Mouse (Mus musculus): ENCODE data around the gene Ypel2. TPM values are rescaled to one million over a fixed set of nuclear protein-coding genes. Genes with fewer than 3 reads are reported as not detected.
"Not testable (repeated sequence)": the region's sequence is repeated elsewhere in the genome, so short reads cannot be mapped to it uniquely, and the experiment has no call there.

Gene Ypel2
- polyA plus RNA-seq, 1 experiment = 1.5 TPM

DNA sequence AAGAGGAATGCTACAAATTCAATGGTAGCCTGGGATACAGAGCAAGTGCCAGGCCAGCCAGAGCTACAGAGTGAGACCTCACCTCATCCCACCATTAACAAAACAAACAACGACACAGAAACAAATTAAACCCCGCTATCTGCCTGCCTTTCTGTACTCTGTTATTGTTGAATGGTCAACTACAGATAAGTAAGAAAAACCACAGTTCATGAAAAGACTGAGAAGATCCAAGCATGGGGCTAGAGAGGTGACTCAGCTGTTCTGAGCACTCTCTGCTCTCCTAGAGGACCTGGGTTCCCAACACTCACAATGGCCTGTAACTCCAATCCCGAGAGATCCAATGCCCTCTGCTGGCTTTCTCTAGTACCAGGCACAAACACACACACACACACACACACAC lies 34.7 kb upstream of the Ypel2 start:
- Histone ChIP-seq H3K79me2 (ENCODE audit: control insufficient read depth, insufficient read depth) (no peaks in the 10 kb centered on the region), H3ac (ENCODE audit: control insufficient read depth, insufficient read length) (no peak overlapping the region), H3K27me3 (ENCODE audit: control insufficient read depth, insufficient read depth, insufficient read length) (no peaks in the 10 kb centered on the region), H3K36me3 (ENCODE audit: control insufficient read depth, insufficient read depth) (peaks cover 3% of the 10 kb centered on the region), H3K4me3 (no peak overlapping the region), H3K4me2 (ENCODE audit: low read depth) (no peak overlapping the region)
- TF ChIP-seq USF1 (IDR thresholded peaks at IDR 0.05; ENCODE audit: low read depth) = no peak
- no peak for TF ChIP-seq TCF3 (IDR thresholded peaks at IDR 0.05; ENCODE audit: insufficient read length, low read depth)
- TF ChIP-seq SRF (IDR thresholded peaks at IDR 0.05; ENCODE audit: control insufficient read depth, insufficient read length, low read depth) = no peak
- no peak for TF ChIP-seq POLR2A (IDR thresholded peaks at IDR 0.05; ENCODE audit: insufficient read length, low read depth)
- no peak for TF ChIP-seq CEBPB (IDR thresholded peaks at IDR 0.05; ENCODE audit: insufficient read depth, poor library complexity, severe bottlenecking)
- no peak for TF ChIP-seq MYOD1 (IDR thresholded peaks at IDR 0.05; ENCODE audit: control insufficient read depth in 1 of 3, insufficient read length in 2 of 3, low read depth in 2 of 3)
- TF ChIP-seq MAX (IDR thresholded peaks at IDR 0.05; ENCODE audit: low read depth) = no peak
- TF ChIP-seq E2F4 (IDR thresholded peaks at IDR 0.05; ENCODE audit: insufficient read depth) = no peak
- no peak for TF ChIP-seq POLR2AphosphoS2 (IDR thresholded peaks at IDR 0.05; ENCODE audit: insufficient read length, low read depth)
- no peak for TF ChIP-seq TCF12 (IDR thresholded peaks at IDR 0.05; ENCODE audit: insufficient read depth, poor library complexity, severe bottlenecking)
- no peak for TF ChIP-seq MYOG (IDR thresholded peaks at IDR 0.05; ENCODE audit: control insufficient read depth in 1 of 3, insufficient read depth in 1 of 3, insufficient read length in 2 of 3, low read depth in 2 of 3)
- TF ChIP-seq REST (IDR thresholded peaks at IDR 0.05; ENCODE audit: insufficient read depth, insufficient read length) = no peak

DNA sequence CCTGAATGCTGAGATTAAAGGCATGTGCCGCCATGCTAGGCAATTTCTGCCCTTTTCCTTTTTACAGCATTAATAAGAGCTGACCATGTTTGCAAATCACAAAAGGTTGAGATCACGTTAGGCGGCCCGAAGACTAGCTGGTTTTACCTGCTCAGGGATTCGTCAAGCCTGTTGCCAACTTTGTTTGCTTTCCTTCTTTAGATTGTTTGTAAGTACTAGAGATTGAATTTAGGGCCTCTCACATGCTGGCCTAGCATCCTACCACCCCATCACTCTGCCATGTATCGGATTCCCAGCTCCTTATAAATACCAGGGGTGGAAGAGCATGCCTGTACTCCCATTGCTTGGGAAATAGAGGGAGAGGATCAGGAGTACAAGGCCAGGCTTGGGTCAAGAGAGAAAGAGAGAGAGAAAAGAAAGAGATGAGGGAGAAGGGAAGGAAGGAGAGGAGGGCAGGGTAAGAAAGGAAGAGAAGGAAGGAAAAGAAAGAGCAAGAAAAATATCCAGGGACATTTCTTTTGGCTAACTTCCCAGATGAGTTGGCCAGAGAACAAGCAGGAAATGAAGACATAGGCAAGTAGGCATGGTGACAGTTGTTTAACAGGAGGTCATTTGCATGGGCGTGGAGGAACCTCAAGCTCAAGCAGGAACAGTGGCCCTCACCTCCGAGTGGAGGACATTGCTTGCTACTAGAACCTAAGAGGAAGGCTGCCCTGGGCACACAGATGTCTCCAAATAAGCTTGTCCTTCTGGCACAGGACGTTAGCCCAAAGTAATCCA lies 32.8 kb upstream of the Ypel2 start:
- TF ChIP-seq SRF (IDR thresholded peaks at IDR 0.05; ENCODE audit: control insufficient read depth, insufficient read length, low read depth) (no peak), MYOD1 (IDR thresholded peaks at IDR 0.05; ENCODE audit: control insufficient read depth in 1 of 3, insufficient read length in 2 of 3, low read depth in 2 of 3) (no peak), USF1 (IDR thresholded peaks at IDR 0.05; ENCODE audit: low read depth) (no peak), MAX (IDR thresholded peaks at IDR 0.05; ENCODE audit: low read depth) (no peak), REST (IDR thresholded peaks at IDR 0.05; ENCODE audit: insufficient read depth, insufficient read length) (no peak), TCF12 (IDR thresholded peaks at IDR 0.05; ENCODE audit: insufficient read depth, poor library complexity, severe bottlenecking) (no peak), E2F4 (IDR thresholded peaks at IDR 0.05; ENCODE audit: insufficient read depth) (no peak), POLR2AphosphoS2 (IDR thresholded peaks at IDR 0.05; ENCODE audit: insufficient read length, low read depth) (no peak), MYOG (IDR thresholded peaks at IDR 0.05; ENCODE audit: control insufficient read depth in 1 of 3, insufficient read depth in 1 of 3, insufficient read length in 2 of 3, low read depth in 2 of 3) (no peak), TCF3 (IDR thresholded peaks at IDR 0.05; ENCODE audit: insufficient read length, low read depth) (no peak), POLR2A (IDR thresholded peaks at IDR 0.05; ENCODE audit: insufficient read length, low read depth) (no peak), CEBPB (IDR thresholded peaks at IDR 0.05; ENCODE audit: insufficient read depth, poor library complexity, severe bottlenecking) (no peak)
- Histone ChIP-seq H3K79me2 (ENCODE audit: control insufficient read depth, insufficient read depth) (no peaks in the 10 kb centered on the region), H3ac (ENCODE audit: control insufficient read depth, insufficient read length) (no peak overlapping the region), H3K4me2 (ENCODE audit: low read depth) (peak overlapping the region; percentile 7), H3K27me3 (ENCODE audit: control insufficient read depth, insufficient read depth, insufficient read length) (no peaks in the 10 kb centered on the region), H3K4me3 (no peak overlapping the region), H3K36me3 (ENCODE audit: control insufficient read depth, insufficient read depth) (no peaks in the 10 kb centered on the region)

DNA sequence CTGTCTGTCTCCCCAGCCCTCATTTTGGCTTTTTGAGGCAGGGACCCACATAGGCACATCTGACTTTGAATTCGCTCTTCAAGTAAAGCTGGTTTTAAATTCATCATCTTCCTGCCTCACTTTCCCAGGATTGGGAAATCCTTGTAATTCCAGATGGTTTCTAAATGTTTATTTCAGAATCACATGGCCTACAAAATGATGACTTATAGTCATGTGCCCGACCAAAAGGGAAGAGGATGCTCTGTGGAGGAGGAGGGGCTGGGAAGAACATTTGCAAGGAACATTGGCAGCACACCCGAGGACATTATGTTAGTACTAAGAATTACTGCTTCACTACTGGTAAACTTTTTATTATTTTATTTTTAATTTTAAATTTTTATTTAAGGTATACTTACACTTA lies 31.8 kb upstream of the Ypel2 start:
- TF ChIP-seq MAX (IDR thresholded peaks at IDR 0.05; ENCODE audit: low read depth) (no peak), USF1 (IDR thresholded peaks at IDR 0.05; ENCODE audit: low read depth) (peak; percentile 76)
- no peaks in the 10 kb centered on the region for H3K79me2 ChIP-seq (ENCODE audit: control insufficient read depth, insufficient read depth)

DNA sequence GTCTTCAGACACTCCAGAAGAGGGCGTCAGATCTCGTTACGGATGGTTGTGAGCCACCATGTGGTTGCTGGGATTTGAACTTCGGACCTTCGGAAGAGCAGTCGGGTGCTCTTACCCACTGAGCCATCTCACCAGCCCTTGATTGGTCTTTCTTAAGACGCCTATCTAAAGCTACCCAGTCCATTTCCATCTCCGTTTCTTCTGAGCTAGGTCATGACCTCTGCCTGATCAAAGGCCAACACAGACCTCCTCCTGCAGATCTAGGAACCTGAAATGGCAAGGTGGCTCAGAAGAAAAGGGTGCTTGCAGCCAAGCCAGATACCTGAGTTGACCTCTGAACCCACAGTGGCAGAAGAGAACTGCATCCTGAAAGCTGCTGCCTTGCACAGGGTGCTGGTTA lies 29.7 kb upstream of the Ypel2 start:
- not testable (repeated sequence) for H3K4me2 ChIP-seq (ENCODE audit: low read depth)

More for the DNA sequence above, 31.8 kb upstream of the Ypel2 start:
- H3K4me3 ChIP-seq = no peak overlapping the region
- H3K36me3 ChIP-seq (ENCODE audit: control insufficient read depth, insufficient read depth) = no peaks in the 10 kb centered on the region
- H3K4me2 ChIP-seq (ENCODE audit: low read depth) = peak overlapping the region; percentile 18
- no peak overlapping the region for H3ac ChIP-seq (ENCODE audit: control insufficient read depth, insufficient read length)
- H3K27me3 ChIP-seq (ENCODE audit: control insufficient read depth, insufficient read depth, insufficient read length) = no peaks in the 10 kb centered on the region

DNA sequence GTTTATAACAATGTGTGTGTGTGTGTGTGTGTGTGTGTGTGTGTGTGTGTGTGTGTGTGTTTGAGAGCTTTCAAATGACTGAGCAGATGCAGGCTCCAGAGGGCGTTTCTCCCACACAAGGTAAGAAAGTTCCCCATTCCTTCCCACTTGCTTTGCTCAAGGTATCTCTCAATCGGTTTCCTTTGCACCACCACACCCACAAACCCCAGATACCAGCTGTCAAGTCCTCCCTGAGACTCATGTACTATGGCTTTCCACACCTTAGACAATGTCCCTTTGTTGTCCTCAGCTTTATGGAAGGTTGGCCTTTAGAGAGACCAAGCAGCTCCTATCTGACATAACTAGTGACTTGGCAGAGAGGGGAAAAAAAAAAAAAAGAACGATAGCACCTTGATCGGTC lies 29.3 kb upstream of the Ypel2 start:
- no peak overlapping the region for H3K4me2 ChIP-seq (ENCODE audit: low read depth)
- H3K36me3 ChIP-seq (ENCODE audit: control insufficient read depth, insufficient read depth) = no peaks in the 10 kb centered on the region
- no peak overlapping the region for H3ac ChIP-seq (ENCODE audit: control insufficient read depth, insufficient read length)
- H3K4me3 ChIP-seq = no peak overlapping the region
- no peaks in the 10 kb centered on the region for H3K79me2 ChIP-seq (ENCODE audit: control insufficient read depth, insufficient read depth)
- TF ChIP-seq E2F4 (IDR thresholded peaks at IDR 0.05; ENCODE audit: insufficient read depth) = no peak
- no peak for TF ChIP-seq POLR2AphosphoS2 (IDR thresholded peaks at IDR 0.05; ENCODE audit: insufficient read length, low read depth)
- no peak for TF ChIP-seq CEBPB (IDR thresholded peaks at IDR 0.05; ENCODE audit: insufficient read depth, poor library complexity, severe bottlenecking)
- TF ChIP-seq REST (IDR thresholded peaks at IDR 0.05; ENCODE audit: insufficient read depth, insufficient read length) = no peak
- H3K27me3 ChIP-seq (ENCODE audit: control insufficient read depth, insufficient read depth, insufficient read length) = no peaks in the 10 kb centered on the region

More for the DNA sequence above, 29.7 kb upstream of the Ypel2 start:
- H3ac ChIP-seq (ENCODE audit: control insufficient read depth, insufficient read length); H3K36me3 ChIP-seq (ENCODE audit: control insufficient read depth, insufficient read depth); H3K27me3 ChIP-seq (ENCODE audit: control insufficient read depth, insufficient read depth, insufficient read length); H3K4me3 ChIP-seq; H3K79me2 ChIP-seq (ENCODE audit: control insufficient read depth, insufficient read depth): not testable (repeated sequence)
